Mouse (Mus musculus) bone marrow macrophage, adult 2 months (primary cell): ENCODE measurements around the gene Clpp.

Source experiments
- CTCF ChIP-seq: IDR thresholded peaks from 2 replicates; pipeline ENCODE4 v1.5.1; 2012; ENCODE audit warnings: low read depth, mild to moderate bottlenecking, low read length, moderate library complexity
- POLR2A ChIP-seq: IDR thresholded peaks from 2 replicates; pipeline ENCODE4 v1.6.1; 2012; ENCODE audit warnings: mild to moderate bottlenecking, low read depth, low read length, borderline replicate concordance

- TF ChIP-seq POLR2A (no peak), CTCF (no peak)
Measured at GRCm38 (mm10) chr17:57010911-57011235, 20.8 kb downstream of the Clpp start.
